Mouse (Mus musculus) lung, postnatal 0 days (tissue): ENCODE results near the gene Ccdc91. TPM values are rescaled to one million over a fixed set of nuclear protein-coding genes. Genes with fewer than 3 reads are reported as not detected.

Experiments used
- ATAC-seq: fragments of 200-750 bp; cut with Nextera tagmentation; 2 replicates; pipeline ENCODE4 v1.8.0; 2017; ENCODE audit warnings: moderate library complexity
- DNase-seq: peaks from one replicate; pipeline ENCODE4 v3.0.0-alpha.2; 2016; ENCODE audit warnings: low spot score
- H3K27ac ChIP-seq: fragments of 300-500 bp; sonication (generic); 2 replicates; pipeline ENCODE4 v1.5.1; 2014; ENCODE audit warnings: antibody characterized with exemption, mild to moderate bottlenecking, low read length, mixed read lengths
- H3K27me3 ChIP-seq: fragments of 300-500 bp; sonication (generic); replicated peaks from 2 replicates; pipeline ENCODE4 v1.6.1; 2014; ENCODE audit warnings: low read length, mixed read lengths; ENCODE audit not compliant: insufficient read depth
- H3K36me3 ChIP-seq: fragments of 300-500 bp; sonication (generic); 2 replicates; pipeline ENCODE4 v1.6.1; 2014; ENCODE audit warnings: low read length, mixed read lengths; ENCODE audit not compliant: insufficient read depth
- H3K4me1 ChIP-seq: fragments of 300-500 bp; sonication (generic); 2 replicates; pipeline ENCODE4 v1.6.1; 2014; ENCODE audit warnings: antibody characterized with exemption, low read depth, low read length, mixed read lengths; ENCODE audit not compliant: insufficient read depth
- H3K4me2 ChIP-seq: fragments of 300-500 bp; sonication (generic); replicated peaks from 2 replicates; pipeline ENCODE4 v1.6.1; 2014; ENCODE audit warnings: low read depth, mild to moderate bottlenecking, low read length, moderate library complexity, mixed read lengths
- H3K4me3 ChIP-seq: fragments of 300-500 bp; sonication (generic); 2 replicates; pipeline ENCODE4 v1.5.1; 2014; ENCODE audit warnings: low read depth, low read length
- H3K9ac ChIP-seq: fragments of 300-500 bp; sonication (generic); replicated peaks from 2 replicates; pipeline ENCODE4 v1.6.1; 2014; ENCODE audit warnings: low read depth, mild to moderate bottlenecking
- H3K9me3 ChIP-seq: fragments of 300-500 bp; sonication (generic); 2 replicates; pipeline ENCODE4 v1.6.1; 2016; ENCODE audit warnings: low read length, mixed read lengths
- CTCF ChIP-seq: IDR thresholded peaks from 2 replicates; pipeline ENCODE4 v1.5.1; 2016; ENCODE audit warnings: antibody characterized with exemption, mild to moderate bottlenecking
- EP300 ChIP-seq: IDR thresholded peaks from 2 replicates; pipeline ENCODE4 v1.6.1; 2016; ENCODE audit warnings: antibody characterized with exemption, mild to moderate bottlenecking, control low read depth
- WGBS: fragments of 180-500 bp; shearing (Covaris S2); extraction: QIAGEN DNeasy Blood & Tissue Kit; methylation state at CpG from one replicate; pipeline ENCODE4 v1.1.7; 2014; 5-methylcytosine and 5-hydroxymethylcytosine counted together
- polyA plus RNA-seq: library from polyadenylated mRNA; unstranded; fragments of >200 nt; fragmentation: Nextera tagmentation; extraction: Ambion mirVana; gene quantifications from 2 replicates; pipeline ENCODE4 v1.2.1, GENCODE M21; 2015

Ccdc91 gene
- polyA plus RNA-seq, 1 experiment from 2014 or later = 23.9 TPM

GRCm38 (mm10) chr6:147517909-147518308 lies 42.3 kb downstream of the Ccdc91 start:
- H3K4me3 ChIP-seq = no peak overlapping the region
- no peak overlapping the region for H3K4me2 ChIP-seq
- WGBS = 79% methylated on average over 8 of the region's 8 CpGs
- H3K27me3 ChIP-seq = no peaks in the 10 kb centered on the region
- ATAC-seq (no peak), DNase-seq (no peak)
- H3K36me3 ChIP-seq = no peaks in the 10 kb centered on the region
- no peak overlapping the region for H3K9ac ChIP-seq
- TF ChIP-seq CTCF (no peak), EP300 (no peak)
- H3K27ac ChIP-seq = no peak overlapping the region
- no peaks in the 10 kb centered on the region for H3K9me3 ChIP-seq
- H3K4me1 ChIP-seq = no peaks in the 10 kb centered on the region

GRCm38 (mm10) chr6:147525236-147525635 lies 49.6 kb downstream of the Ccdc91 start:
- Histone ChIP-seq H3K4me2 (no peak overlapping the region), H3K36me3 (no peaks in the 10 kb centered on the region), H3K27ac (no peak overlapping the region), H3K9ac (no peak overlapping the region), H3K4me3 (no peak overlapping the region), H3K27me3 (no peaks in the 10 kb centered on the region), H3K9me3 (no peaks in the 10 kb centered on the region), H3K4me1 (no peaks in the 10 kb centered on the region)
- no peak for ATAC-seq
- TF ChIP-seq CTCF (no peak), EP300 (no peak)
- DNase-seq = no peak

GRCm38 (mm10) chr6:147534971-147535370 lies 59.3 kb downstream of the Ccdc91 start:
- no peak for ATAC-seq
- WGBS = 91% methylated on average over 5 of the region's 5 CpGs
- Histone ChIP-seq H3K36me3 (no peaks in the 10 kb centered on the region), H3K4me3 (no peak overlapping the region), H3K9ac (no peak overlapping the region), H3K27ac (no peak overlapping the region), H3K4me1 (no peaks in the 10 kb centered on the region), H3K27me3 (no peaks in the 10 kb centered on the region), H3K9me3 (no peaks in the 10 kb centered on the region), H3K4me2 (no peak overlapping the region)
- no peak for DNase-seq
- no peak for TF ChIP-seq EP300
- TF ChIP-seq CTCF = no peak

- Histone ChIP-seq H3K27me3 (no peaks in the 10 kb centered on the region), H3K36me3 (no peaks in the 10 kb centered on the region; the same call in 1 of the 2 replicates), H3K4me3 (no peak overlapping the region), H3K9ac (no peak overlapping the region), H3K4me2 (no peak overlapping the region), H3K27ac (no peak overlapping the region), H3K9me3 (no peaks in the 10 kb centered on the region), H3K4me1 (no peaks in the 10 kb centered on the region)
- ATAC-seq (no peak), DNase-seq (no peak)
- WGBS = 64% methylated on average over 5 of the region's 5 CpGs
- TF ChIP-seq CTCF (no peak), EP300 (no peak)
Measured at GRCm38 (mm10) chr6:147538236-147538635, 62.6 kb downstream of the Ccdc91 start.

- Histone ChIP-seq H3K4me3 (no peak overlapping the region), H3K27me3 (no peaks in the 10 kb centered on the region), H3K9ac (no peak overlapping the region), H3K4me1 (no peaks in the 10 kb centered on the region), H3K4me2 (no peak overlapping the region), H3K27ac (no peak overlapping the region), H3K9me3 (no peaks in the 10 kb centered on the region), H3K36me3 (no peaks in the 10 kb centered on the region; the same call in 1 of the 2 replicates)
- ATAC-seq (no peak), DNase-seq (no peak)
- 68% methylated on average over 7 of the region's 7 CpGs for WGBS
- TF ChIP-seq CTCF (no peak), EP300 (no peak)
Measured at GRCm38 (mm10) chr6:147539056-147539600, 63.5 kb downstream of the Ccdc91 start.

GRCm38 (mm10) chr6:147540942-147541341 lies 65.3 kb downstream of the Ccdc91 start:
- ATAC-seq (no peak), DNase-seq (no peak)
- Histone ChIP-seq H3K4me1 (no peaks in the 10 kb centered on the region), H3K4me2 (no peak overlapping the region), H3K27me3 (no peaks in the 10 kb centered on the region), H3K9ac (no peak overlapping the region), H3K27ac (no peak overlapping the region), H3K9me3 (no peaks in the 10 kb centered on the region), H3K4me3 (no peak overlapping the region), H3K36me3 (no peaks in the 10 kb centered on the region; the same call in 1 of the 2 replicates)
- 86% methylated on average over 6 of the region's 6 CpGs for WGBS
- TF ChIP-seq CTCF (no peak), EP300 (no peak)

- no peak for TF ChIP-seq CTCF
- TF ChIP-seq EP300 = no peak
- H3K27me3 ChIP-seq = no peaks in the 10 kb centered on the region
- H3K9me3 ChIP-seq = no peaks in the 10 kb centered on the region
- 60% methylated on average over 6 of the region's 6 CpGs for WGBS
- no peak overlapping the region for H3K4me2 ChIP-seq
- H3K4me1 ChIP-seq = no peaks in the 10 kb centered on the region
- H3K36me3 ChIP-seq = no peaks in the 10 kb centered on the region
- DNase-seq (no peak), ATAC-seq (no peak)
- H3K9ac ChIP-seq = no peak overlapping the region
- no peak overlapping the region for H3K27ac ChIP-seq
- no peak overlapping the region for H3K4me3 ChIP-seq
Measured at GRCm38 (mm10) chr6:147555591-147555990, 80.0 kb downstream of the Ccdc91 start.
